Mouse (Mus musculus): ENCODE results near the gene Sacs.
A peak's percentile ranks its signal among the peaks of the same experiment; 100 is the strongest.

Sacs gene

DNA sequence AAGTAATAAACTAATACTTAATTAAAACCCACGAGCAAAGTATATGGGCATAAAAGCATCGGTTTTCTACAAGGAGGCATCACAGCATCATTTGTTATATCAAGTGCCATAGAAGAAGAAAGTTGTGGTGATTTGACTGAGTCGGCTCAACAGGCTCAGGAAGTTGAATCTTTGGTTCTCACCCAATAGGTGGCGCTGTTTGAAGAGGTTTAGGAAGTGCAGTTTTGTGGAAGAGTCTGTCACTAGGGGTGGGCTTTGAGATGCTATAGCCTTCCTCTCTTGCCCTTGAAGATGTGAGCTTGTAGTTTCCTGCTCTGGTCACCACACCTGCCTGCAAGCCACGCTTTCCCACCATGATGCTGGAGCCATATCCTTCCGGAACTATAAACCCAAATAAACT, 104.4 kb downstream of the Sacs start:
- DNase-seq = no peak

DNA sequence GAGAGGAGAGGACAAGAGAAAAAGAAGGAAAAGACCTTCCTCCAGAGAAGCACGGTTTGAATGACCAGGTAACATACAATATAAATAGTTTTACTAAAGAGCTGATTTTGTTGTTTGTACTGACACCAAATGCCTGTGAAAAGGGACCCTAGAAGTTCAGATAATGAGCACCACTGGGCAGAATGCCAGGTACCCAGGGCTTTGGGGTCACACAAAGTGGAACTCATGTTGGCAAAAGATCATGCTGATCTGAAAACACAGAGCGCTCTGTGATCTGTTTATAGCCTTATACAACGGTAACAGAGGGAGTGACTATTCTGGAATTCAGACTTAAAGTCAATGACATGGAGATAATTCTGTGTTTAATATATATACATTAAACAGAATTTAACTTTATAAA, 108.2 kb downstream of the Sacs start:
- DNase-seq = peak; percentile 68

DNA sequence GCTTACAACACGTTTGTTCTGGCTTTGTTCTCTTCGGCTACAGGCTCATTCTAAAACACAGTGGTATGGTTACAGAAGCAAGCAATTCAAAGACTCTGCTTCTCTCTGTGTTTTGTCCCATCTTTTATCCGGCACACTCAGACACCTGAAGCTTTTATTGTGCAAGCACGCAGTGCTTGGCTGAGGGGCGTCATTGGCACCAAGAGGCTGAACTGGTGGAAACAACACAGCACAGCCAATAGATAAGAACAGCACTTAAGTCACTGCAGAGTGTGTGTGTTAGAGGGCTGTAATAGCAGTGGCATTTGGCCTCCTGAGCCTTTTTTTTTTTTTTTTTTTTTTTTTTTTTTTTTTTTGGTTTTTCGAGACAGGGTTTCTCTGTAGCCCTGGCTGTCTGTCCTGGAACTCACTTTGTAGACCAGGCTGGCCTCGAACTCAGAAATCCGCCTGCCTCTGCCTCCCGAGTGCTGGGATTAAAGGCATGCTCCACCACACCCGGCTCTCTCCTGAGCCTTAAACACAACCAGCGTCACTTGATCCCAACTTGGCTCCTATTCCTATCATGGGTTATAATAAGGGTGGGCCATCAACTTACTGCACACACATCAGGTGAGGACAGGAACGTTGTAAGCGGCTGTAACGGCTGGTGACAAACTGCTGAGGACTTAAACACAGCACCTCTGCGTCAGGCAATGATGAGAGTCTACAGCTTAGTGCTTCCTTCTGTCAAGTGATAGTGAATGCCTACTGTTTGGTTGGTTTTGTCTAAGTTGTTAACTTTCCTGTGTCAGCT, 114.5 kb downstream of the Sacs start:
- peak; percentile 95 for DNase-seq

DNA sequence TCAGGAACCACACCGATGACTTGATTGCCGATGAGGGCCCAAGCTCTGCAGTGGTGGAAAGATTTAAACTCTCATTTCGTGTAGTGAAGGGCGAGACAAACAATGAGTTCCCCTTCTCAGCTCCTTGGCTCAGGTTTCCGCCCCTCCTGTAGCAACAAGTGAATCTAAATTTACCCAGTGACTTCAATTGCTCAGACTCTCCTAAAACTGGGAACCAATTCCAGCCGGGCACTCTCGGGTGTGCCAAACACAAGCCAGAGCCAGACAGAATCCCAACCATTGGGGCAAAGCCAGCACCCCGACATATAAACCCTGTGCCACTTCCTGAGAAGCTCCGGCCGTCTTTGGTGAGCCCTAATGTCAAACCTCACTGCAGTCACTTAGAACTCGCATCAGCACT, 120.1 kb downstream of the Sacs start, which contains the start of gene Sgcg:
TSS of gene Sgcg (minus strand) at position 139 of the 400 bp plus-strand sequence.
- peak; percentile 96 for DNase-seq

DNA sequence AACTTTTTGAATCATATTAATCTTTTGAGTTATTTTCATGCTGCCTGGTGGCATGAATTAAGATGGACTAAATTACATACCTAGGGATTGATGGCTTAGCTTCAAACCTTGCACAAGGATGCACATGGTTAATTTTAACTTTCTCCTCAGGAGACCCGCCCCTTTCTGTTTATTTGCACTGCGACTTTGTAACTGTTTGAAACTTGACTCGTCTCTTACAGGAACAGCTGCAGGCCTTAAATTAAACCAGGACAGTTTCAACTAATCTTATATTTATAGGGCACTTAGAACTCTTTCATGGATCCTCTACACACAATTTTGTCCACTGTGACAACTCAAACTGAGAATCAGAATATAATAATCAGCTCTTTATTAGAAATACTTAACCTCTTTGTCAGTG, 120.8 kb downstream of the Sacs start:
- DNase-seq = no peak

DNA sequence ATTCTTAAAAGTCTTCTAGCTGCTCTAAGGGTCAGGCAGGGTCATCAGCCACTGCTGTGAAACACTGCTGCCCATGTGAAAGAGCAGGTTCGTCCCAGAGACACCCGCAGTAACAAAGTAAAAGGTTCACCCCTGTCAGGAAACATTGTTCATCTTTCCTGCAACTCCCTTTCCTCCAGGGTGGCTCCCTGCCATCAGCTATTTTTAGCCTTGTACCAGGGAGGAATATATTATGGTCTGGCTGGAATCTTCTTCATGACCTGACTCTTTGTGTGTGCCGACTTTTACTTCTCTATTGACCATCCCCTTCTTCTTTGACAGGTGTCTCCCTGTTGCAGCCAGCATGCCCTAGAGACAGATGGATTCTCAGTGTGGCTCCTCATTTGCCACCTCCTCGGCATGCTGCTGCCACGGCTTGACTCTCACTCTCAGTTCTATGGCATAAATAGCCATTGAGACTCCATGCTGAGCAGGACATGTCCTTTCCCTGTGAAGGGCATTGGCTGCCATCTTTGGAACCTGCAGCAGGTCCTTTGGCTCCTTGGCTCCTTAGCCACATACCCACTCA, 129.7 kb downstream of the Sacs start:
- peak; percentile 90 for DNase-seq

DNA sequence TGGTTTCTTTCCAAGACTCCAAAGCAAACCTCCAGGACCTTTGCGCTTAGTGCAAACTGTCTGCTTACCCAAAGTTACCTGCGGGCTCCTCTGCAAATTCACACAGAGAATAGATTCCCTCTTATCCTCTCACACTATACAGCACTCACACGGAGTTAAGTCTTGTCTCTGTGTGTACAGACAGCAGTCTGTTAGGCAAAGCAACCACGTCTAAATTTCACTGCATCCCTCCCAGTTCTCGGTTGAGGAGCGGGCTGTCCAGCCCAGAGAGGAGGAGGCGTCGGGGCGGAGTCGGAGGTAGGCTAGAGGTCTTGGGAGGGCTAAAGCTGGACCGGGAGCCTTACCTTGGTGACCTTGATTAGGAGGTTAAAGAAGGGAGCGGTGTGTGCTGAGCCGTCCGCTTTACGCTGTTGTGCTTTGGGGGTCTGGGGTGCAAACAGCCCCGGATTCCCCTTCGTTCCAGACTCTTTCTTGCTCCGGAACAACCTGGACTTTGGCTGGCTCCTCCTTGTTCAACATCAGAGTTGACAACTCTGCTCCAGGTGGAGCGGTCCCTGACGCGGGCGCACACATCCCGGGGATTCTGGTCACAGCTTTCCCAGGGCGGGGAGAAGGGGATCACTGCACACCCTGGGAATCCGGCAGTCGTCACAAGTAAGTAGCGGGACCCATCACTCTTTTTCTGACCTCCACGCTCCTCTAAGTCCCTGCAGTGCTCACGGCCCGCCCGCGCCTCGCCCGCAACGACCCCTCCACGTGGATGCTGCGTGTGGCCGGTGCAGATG, 136.3 kb downstream of the Sacs start:
- peak; percentile 80 for DNase-seq

DNA sequence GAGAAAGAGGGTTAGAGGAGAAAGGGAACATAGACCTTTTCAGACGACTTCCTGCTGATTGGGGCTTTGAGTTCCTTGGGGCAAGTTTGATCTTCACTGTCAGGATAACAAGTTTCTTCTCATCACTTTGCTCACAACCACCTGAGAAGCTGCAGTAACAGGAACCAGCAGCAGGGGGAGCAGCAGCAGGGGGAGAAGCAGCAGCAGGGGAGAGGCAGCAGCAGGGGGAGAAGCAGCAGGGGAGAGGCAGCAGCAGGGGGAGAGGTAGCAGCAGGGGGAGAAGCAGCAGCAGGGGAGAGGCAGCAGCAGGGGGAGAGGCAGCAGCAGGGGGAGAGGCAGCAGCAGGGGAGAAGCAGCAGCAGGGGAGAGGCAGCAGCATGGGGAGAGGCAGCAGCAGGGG, 139.0 kb downstream of the Sacs start:
- DNase-seq = peak; percentile 79

DNA sequence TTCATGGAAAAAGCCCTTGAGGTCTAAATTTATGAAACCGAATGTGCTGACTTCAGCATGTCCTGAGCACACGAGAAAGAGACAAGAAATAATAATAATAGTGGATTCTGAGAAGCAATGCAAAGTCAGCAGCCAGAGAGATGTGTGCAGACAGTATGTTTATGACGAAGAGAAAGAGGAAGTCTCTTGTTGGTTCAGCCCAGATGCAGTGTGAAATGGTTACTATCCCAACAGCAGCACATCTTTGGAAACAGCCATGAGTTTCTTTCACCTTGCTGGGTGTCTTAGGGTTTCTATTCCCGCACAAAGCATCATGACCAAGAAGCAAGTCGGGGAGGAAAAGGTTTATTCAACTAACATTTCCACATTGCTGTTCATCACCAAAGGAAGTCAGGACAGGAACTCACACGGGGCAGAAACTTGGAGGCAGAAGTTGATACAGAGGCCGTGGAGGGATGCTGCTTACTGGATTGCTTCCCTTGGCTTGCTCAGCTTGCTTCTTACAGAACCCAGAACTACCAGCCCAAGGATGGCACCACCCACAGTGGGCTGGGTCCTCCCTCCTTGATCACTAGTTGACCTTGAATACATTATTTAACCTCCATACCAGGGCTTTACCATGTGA, 140.5 kb downstream of the Sacs start:
- DNase-seq = peak; percentile 91

DNA sequence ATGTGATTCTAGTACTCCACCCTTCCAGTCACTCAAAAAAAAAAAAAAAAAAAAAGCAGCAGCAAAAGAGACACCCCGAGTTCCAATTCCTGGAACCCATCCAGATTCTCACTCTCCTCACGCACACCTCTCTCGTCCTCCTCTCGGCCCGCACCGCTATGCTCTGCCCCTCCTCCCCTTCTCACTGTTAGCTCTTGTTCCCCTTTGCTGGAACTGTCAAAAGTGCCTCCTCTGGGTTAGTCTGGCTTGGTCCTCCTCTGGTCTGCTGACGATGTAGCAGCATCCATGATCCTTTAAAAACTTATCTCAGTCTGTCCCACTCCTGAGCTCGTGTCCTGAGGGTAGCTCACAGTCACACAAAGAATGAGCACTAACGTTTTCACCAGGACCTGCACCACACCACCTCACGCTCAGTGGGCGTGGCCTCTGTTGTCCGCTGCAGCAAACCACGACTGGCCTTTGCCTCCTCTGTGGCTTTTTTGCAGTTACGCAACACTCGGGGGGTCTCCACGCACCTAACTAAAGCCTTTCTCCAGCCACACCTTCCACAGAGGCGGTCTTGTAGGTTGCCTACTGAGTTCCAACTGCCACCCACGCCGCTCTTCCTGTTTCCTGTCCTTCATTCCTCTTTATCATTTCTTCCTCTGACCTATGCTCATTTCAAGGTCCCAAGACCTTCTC, 150.5 kb downstream of the Sacs start:
- DNase-seq = peak; percentile 70

Data from heart, adult 11 months (tissue).